Mouse (Mus musculus): ENCODE measurements around the gene Cnot6. TPM values are rescaled to one million over a fixed set of nuclear protein-coding genes. Genes with fewer than 3 reads are reported as not detected.

The Cnot6 gene
- polyA plus RNA-seq, 1 experiment from 2014 or later = 36.8 TPM

DNA sequence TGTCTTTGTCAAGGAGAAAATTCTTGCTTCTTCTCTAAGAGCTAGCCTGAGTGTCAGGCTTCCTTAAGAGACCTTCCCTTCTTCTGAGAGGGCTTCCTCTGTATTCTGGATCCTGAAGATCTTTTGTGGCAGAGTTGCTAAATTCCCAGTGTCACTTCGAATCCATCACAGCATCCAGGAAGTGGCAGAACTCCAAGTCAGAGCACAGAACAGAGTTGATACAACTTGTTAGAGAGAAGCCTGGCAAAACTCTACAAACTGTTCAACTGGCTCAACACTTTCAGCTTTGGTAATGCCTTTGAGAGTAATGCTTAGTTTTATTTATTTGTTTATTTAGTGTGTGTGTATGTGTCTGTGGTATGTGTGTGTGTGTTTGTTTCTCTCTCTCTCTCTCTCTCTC, 25.1 kb upstream of the Cnot6 start:
- 34% methylated on average over 1 of the region's 1 CpGs for WGBS
- no peak for ATAC-seq (ENCODE audit: extremely low read depth, insufficient number of reproducible peaks, low FRiP score, low TSS enrichment)
- H3K27ac ChIP-seq (replicated peaks) = no peak overlapping the region

DNA sequence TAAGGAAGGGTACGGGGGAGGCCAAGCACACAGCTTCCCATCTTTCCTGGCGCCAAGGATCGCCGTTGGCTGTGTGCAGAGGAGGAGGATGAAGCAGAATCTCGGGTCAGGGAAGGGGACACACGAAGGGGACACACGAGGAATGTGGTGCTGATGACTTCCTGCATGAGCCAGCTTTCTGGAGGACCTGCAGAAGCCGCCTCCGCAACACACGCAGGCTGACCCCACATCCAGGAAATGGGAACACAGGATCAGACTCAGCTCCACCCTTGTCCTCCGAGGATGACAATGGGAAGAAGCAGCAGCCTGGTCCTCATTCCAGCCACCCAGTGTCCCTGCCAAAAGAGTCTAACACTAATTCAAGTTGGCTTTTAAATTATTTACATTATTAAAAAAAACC, 22.2 kb upstream of the Cnot6 start:
- Histone ChIP-seq H3K27ac (replicated peaks) (no peak overlapping the region), H3K4me1 (peaks cover 34% of the 10 kb centered on the region), H3K9ac (no peak overlapping the region), H3K4me3 (no peak overlapping the region), H3K4me2 (no peak overlapping the region), H3K27me3 (replicated peaks) (no peaks in the 10 kb centered on the region), H3K9me3 (no peaks in the 10 kb centered on the region), H3K36me3 (no peaks in the 10 kb centered on the region)
- 71% methylated on average over 11 of the region's 11 CpGs for WGBS
- no peak for ATAC-seq (ENCODE audit: extremely low read depth, insufficient number of reproducible peaks, low FRiP score, low TSS enrichment)

More for the DNA sequence above, 25.1 kb upstream of the Cnot6 start:
- no peaks in the 10 kb centered on the region for H3K27me3 ChIP-seq (replicated peaks)
- H3K9me3 ChIP-seq = no peaks in the 10 kb centered on the region
- peaks cover 26% of the 10 kb centered on the region for H3K4me1 ChIP-seq
- H3K9ac ChIP-seq = no peak overlapping the region
- no peak overlapping the region for H3K4me2 ChIP-seq
- no peak overlapping the region for H3K4me3 ChIP-seq
- no peaks in the 10 kb centered on the region for H3K36me3 ChIP-seq

DNA sequence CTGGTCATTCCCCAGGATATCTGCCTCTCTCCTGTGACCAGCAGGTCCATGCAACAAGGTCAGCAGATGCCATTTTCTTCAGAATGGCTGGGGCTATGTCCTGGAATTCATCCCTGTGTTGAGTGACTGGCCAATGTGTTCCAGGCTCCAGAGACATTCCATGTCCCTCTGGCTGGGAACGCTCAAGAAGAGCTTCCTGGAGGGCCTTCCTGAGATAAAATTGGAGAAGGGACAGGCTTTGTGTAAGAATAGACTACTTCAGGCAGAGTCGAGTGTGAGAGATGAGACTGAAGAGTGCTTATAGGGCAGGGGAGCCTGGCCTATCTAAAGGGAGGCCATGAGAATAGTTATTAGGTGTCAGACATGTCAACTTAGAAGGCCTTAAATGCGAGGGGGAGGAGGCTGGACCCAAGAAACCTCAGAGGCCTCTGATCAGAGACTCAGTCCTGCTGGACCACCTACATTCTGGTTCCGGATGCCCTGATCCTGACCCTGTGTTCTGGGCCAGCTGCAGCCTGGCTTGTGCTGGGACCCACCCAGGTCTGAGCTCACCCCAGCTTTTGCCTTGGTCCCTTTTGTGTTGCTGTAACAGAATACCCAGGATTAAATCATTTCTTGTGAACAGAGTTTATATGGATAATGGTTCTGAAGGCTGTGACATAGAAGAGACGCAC, 17.9 kb upstream of the Cnot6 start:
- Histone ChIP-seq H3K9me3 (no peaks in the 10 kb centered on the region), H3K9ac (no peak overlapping the region), H3K27ac (replicated peaks) (no peak overlapping the region), H3K36me3 (no peaks in the 10 kb centered on the region), H3K27me3 (replicated peaks) (no peaks in the 10 kb centered on the region), H3K4me3 (no peak overlapping the region), H3K4me1 (peaks cover 19% of the 10 kb centered on the region), H3K4me2 (no peak overlapping the region)
- ATAC-seq (ENCODE audit: extremely low read depth, insufficient number of reproducible peaks, low FRiP score, low TSS enrichment) = no peak
- 48% methylated on average over 5 of the region's 5 CpGs for WGBS

DNA sequence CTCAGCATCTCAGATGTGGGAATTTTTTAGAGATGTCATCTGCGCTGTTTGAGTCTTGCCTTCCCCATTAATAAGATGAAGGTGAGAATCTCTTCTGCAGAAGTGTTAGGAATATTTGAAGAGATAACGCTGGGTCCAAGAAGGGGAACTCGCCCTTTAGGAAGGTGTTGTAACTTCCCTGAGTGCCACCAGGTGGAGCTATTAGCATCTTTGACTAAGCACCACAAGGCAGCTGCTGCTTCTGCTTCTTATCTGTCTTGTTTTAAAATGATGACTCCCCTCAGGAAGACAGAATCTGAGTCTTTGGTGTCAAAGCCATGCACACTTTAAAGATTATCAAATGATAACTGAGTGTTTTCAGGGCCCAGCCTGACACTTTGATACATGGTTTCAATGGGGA, 15.4 kb upstream of the Cnot6 start:
- Histone ChIP-seq H3K36me3 (no peaks in the 10 kb centered on the region), H3K27ac (replicated peaks) (no peak overlapping the region), H3K9me3 (no peaks in the 10 kb centered on the region), H3K27me3 (replicated peaks) (no peaks in the 10 kb centered on the region), H3K4me2 (no peak overlapping the region), H3K9ac (no peak overlapping the region), H3K4me1 (peaks cover 19% of the 10 kb centered on the region), H3K4me3 (no peak overlapping the region)
- 13% methylated on average over 3 of the region's 3 CpGs for WGBS
- no peak for ATAC-seq (ENCODE audit: extremely low read depth, insufficient number of reproducible peaks, low FRiP score, low TSS enrichment)

DNA sequence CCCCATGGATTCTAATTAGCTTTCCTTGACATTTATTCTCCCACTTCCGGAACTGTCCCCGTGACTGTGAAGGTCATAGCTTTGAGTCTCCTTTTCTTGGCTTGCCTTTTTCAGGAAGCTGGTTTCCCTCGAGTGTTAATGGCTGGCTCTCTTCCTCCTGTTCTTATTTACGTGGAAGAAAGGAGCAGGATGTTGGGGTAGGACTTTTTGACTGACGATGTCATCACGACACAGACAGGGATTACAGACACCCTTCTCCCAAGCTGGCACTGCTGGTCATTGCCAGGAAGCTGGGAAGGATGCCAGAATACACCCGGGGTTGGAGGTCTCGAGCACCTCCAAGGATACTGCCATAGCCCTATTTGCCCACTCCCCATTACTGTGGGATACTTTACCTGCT, 14.3 kb upstream of the Cnot6 start:
- no peaks in the 10 kb centered on the region for H3K27me3 ChIP-seq (replicated peaks)
- WGBS = 46% methylated on average over 8 of the region's 8 CpGs
- H3K4me3 ChIP-seq = no peak overlapping the region
- H3K9me3 ChIP-seq = no peaks in the 10 kb centered on the region
- ATAC-seq (ENCODE audit: extremely low read depth, insufficient number of reproducible peaks, low FRiP score, low TSS enrichment) = no peak
- H3K4me1 ChIP-seq = peaks cover 20% of the 10 kb centered on the region
- no peak overlapping the region for H3K4me2 ChIP-seq
- H3K9ac ChIP-seq = no peak overlapping the region
- H3K36me3 ChIP-seq = no peaks in the 10 kb centered on the region
- no peak overlapping the region for H3K27ac ChIP-seq (replicated peaks)

DNA sequence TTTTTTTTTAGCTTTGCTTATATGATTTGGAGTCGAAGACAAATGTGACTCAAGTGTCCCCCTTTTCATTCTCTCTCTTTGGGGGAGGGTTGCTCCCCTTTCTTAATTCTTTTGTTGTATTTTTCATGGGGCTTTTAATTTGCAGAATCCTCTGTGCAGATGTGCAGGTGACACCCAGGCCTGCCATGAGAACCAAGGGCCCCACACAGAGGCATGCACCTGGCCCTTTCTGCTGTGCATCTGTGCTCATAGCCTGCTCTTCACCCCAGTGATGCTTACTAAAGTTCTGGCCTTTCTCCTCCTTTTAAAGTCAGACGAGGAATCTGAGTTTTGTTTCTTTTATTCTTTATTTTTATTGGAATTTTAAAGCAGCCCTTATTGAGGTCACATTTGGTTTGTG, 12.2 kb upstream of the Cnot6 start:
- no peak overlapping the region for H3K4me3 ChIP-seq
- peaks cover 24% of the 10 kb centered on the region for H3K4me1 ChIP-seq
- H3K36me3 ChIP-seq = 0 out of 2 replicates have a peak, but pooled peaks cover 4% of the 10 kb centered on the region
- WGBS = 81% methylated on average over 2 of the region's 2 CpGs
- no peak for ATAC-seq (ENCODE audit: extremely low read depth, insufficient number of reproducible peaks, low FRiP score, low TSS enrichment)
- H3K27me3 ChIP-seq (replicated peaks) = no peaks in the 10 kb centered on the region
- H3K4me2 ChIP-seq = no peak overlapping the region
- no peak overlapping the region for H3K9ac ChIP-seq
- no peaks in the 10 kb centered on the region for H3K9me3 ChIP-seq
- no peak overlapping the region for H3K27ac ChIP-seq (replicated peaks)

DNA sequence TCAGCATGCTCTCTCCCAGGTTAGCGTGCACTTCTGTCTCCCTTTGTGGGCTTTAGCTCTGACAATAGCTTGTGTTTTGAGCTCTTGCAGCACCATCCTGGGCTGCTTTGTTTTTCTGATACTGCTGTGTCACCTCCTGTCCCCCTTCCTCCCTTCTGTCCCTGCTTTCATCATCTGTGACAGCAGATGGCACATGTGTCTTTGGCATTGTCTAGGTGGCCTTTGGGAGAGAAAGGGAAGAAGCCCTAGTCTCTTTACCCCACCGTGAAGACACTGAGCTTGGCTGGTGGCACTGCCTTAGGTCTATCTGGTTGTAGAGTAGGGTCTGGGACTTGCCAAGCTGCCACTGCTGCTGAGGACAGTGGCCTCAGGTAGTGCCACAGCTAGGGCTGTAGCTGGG, 10.8 kb upstream of the Cnot6 start:
- no peak for ATAC-seq (ENCODE audit: extremely low read depth, insufficient number of reproducible peaks, low FRiP score, low TSS enrichment)
- Histone ChIP-seq H3K9ac (no peak overlapping the region), H3K4me3 (no peak overlapping the region), H3K27ac (replicated peaks) (no peak overlapping the region), H3K36me3 (0 out of 2 replicates have a peak, but pooled peaks cover 4% of the 10 kb centered on the region), H3K4me2 (no peak overlapping the region), H3K4me1 (peaks cover 18% of the 10 kb centered on the region), H3K9me3 (no peaks in the 10 kb centered on the region), H3K27me3 (replicated peaks) (no peaks in the 10 kb centered on the region)
- 74% methylated on average over 2 of the region's 2 CpGs for WGBS

DNA sequence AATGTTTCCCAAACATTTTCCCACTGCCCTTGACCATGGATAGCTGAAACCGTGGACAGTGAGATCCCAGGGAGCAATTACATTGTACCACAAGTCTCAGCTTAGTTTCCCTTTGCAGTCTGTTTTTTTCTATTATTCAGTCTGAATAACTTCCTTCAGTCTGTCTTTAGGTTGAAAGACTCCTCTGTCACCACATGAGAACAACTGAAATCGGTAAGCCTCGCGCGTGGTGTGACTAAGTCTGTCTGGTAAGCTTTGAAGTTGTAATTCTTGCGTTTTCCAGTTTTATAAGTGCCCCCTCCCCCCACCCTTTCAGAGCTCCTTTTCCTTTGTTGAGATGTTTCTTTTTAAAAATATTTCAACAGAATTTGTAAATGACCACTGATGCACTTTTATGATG, 10.2 kb upstream of the Cnot6 start:
- H3K9ac ChIP-seq = no peak overlapping the region
- no peak overlapping the region for H3K27ac ChIP-seq (replicated peaks)
- H3K36me3 ChIP-seq = 0 out of 2 replicates have a peak, but pooled peaks cover 4% of the 10 kb centered on the region
- no peak overlapping the region for H3K4me3 ChIP-seq
- WGBS = 78% methylated on average over 6 of the region's 6 CpGs
- no peak for ATAC-seq (ENCODE audit: extremely low read depth, insufficient number of reproducible peaks, low FRiP score, low TSS enrichment)
- no peaks in the 10 kb centered on the region for H3K9me3 ChIP-seq
- H3K27me3 ChIP-seq (replicated peaks) = no peaks in the 10 kb centered on the region
- H3K4me2 ChIP-seq = no peak overlapping the region
- peaks cover 17% of the 10 kb centered on the region for H3K4me1 ChIP-seq

DNA sequence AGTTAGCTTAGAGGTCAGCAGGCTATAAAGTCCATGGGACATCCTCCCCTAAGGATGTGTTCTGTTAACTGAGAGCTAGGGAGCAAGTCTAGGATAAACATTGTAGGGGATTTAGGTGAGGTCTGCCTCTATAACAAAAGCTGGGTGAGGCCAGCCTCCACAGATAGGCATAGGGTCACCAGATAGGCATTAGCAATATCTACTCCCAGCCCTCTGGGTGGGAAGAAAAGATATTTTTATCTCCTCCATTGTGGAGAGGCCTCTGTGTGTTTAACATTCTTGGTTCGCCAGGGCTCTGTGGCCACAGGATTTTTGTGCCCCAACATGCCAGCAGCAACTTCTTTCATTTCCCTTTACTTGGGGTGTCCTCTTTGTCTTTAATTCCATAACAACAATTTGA, 8.8 kb upstream of the Cnot6 start:
- H3K4me1 ChIP-seq = peaks cover 13% of the 10 kb centered on the region
- H3K9ac ChIP-seq = no peak overlapping the region
- WGBS = 25% methylated on average over 1 of the region's 1 CpGs
- H3K9me3 ChIP-seq = no peaks in the 10 kb centered on the region
- no peak overlapping the region for H3K4me3 ChIP-seq
- no peaks in the 10 kb centered on the region for H3K27me3 ChIP-seq (replicated peaks)
- no peak for ATAC-seq (ENCODE audit: extremely low read depth, insufficient number of reproducible peaks, low FRiP score, low TSS enrichment)
- 0 out of 2 replicates have a peak, but pooled peaks cover 4% of the 10 kb centered on the region for H3K36me3 ChIP-seq
- H3K27ac ChIP-seq (replicated peaks) = no peak overlapping the region
- no peak overlapping the region for H3K4me2 ChIP-seq

DNA sequence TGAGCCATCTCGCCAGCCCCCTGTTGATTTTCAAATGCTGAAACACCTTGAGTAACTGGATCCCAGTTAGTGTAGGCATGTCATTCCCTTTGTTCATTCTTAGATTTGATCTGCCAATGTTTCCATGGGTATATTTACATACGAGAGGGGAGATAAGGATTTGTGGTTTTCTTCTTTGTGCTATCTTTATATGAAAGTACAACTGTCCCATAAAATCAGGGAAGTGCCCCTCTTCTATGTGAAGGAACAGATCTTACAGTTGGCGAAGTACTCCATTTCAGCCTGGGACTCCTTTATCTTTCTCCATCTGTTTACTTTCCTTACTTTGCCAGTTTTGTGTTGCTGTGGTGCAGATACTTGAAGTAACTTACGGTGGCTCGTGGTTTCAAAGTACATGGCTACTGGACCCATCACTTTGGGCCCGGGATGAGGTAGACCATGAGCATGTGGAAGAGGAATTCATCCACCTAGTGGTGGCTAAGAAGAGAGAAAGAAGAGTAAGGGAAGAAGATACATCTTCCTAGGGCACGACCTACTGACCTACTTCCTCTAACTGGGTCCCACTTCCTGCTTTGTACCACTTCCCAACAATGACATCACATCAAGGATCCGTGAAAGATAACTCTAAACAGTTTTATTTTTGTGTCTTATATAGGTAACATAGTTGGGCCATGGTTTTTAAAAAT, 7.1 kb upstream of the Cnot6 start:
- H3K36me3 ChIP-seq = 0 out of 2 replicates have a peak, but pooled peaks cover 4% of the 10 kb centered on the region
- H3K9me3 ChIP-seq = no peaks in the 10 kb centered on the region
- WGBS = 81% methylated on average over 8 of the region's 8 CpGs
- peaks cover 13% of the 10 kb centered on the region for H3K4me1 ChIP-seq
- H3K4me3 ChIP-seq = no peak overlapping the region
- no peak overlapping the region for H3K9ac ChIP-seq
- no peak overlapping the region for H3K4me2 ChIP-seq
- no peak overlapping the region for H3K27ac ChIP-seq (replicated peaks)
- ATAC-seq (ENCODE audit: extremely low read depth, insufficient number of reproducible peaks, low FRiP score, low TSS enrichment) = no peak
- H3K27me3 ChIP-seq (replicated peaks) = no peaks in the 10 kb centered on the region

DNA sequence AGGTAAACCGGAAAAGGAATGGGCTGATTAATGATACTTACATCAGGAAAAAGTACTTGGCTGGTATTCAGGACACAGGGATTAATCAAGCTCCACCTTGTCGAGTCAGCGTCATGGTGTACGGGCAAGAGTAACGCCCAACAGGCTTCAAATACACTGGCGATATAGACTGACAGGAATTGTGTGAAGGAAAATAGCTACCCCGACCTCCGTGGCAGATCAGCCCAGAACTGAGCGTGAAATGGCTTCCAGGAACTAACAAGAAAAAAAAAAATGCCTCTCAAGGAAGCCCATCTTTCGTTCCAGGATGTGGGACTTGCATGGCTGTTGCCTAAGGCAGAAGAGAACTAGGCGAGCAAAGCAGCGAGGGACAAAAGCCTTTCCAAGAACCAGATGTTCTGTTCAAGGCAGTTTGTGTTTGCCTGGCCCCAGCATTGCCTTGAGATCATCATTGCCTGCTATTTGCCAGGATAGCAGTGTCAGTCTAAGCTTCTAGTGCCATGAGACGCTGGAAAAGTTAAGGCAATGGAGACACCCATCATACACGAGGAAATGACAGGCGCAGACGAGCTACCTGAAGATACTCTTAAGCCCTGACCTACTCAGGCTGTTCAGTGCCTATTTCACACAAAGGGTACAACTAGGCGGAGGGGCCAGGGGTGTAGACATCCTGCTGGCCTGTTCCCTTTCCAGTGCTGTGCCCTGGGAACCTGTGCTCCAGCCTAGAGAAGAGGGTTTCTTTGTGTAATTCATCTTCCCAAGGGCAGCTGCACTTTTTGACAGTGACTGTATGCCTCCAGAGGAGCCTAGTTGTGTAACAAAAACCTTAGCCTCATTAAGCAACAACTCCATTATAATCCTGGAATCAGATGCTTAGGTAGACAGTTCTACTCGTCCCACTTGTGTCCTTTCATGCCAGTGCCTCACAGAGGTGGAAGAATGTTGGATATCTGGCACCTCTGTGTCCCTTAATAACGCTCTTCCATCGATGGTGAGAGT, 1.1 kb upstream of the Cnot6 start:
- WGBS = 40% methylated on average over 20 of the region's 20 CpGs
- peaks cover 2% of the 10 kb centered on the region; the same call in 1 of the 2 replicates for H3K36me3 ChIP-seq
- peaks cover 41% of the 10 kb centered on the region for H3K4me1 ChIP-seq
- H3K27me3 ChIP-seq (replicated peaks) = no peaks in the 10 kb centered on the region
- ATAC-seq (ENCODE audit: extremely low read depth, insufficient number of reproducible peaks, low FRiP score, low TSS enrichment) = no peak
- H3K4me2 ChIP-seq = peak overlapping the region; percentile 84
- peak overlapping the region; percentile 99 for H3K9ac ChIP-seq
- H3K4me3 ChIP-seq = peak overlapping the region; percentile 98
- no peaks in the 10 kb centered on the region for H3K9me3 ChIP-seq
- peak overlapping the region; percentile 95 for H3K27ac ChIP-seq (replicated peaks)
